Mouse (Mus musculus): ENCODE measurements around the gene Mob2. TPM values are rescaled to one million over a fixed set of nuclear protein-coding genes. Genes with fewer than 3 reads are reported as not detected.

Gene Mob2
- polyA plus RNA-seq (2012; rRNA removed): 49.3 and 50.7 TPM in 2 replicates

GRCm38 (mm10) chr7:142060931-142061565 is at the start of gene Mob2:
TSS of gene Mob2 (minus strand) at chr7:142061065.
- peak within 1 kb of the TSS; percentile 77 for H3K4me3 ChIP-seq (ENCODE audit: insufficient read depth, low read length)
- TF ChIP-seq POLR2A (IDR thresholded peaks at IDR 0.05; ENCODE audit: extremely low read depth, insufficient read depth, low read length) (peak; percentile 79), CTCF (IDR thresholded peaks at IDR 0.05; ENCODE audit: extremely low read depth, insufficient read depth, low read length) (no peak)
- peaks cover 12% of the 10 kb centered on the region for H3K4me1 ChIP-seq (ENCODE audit: control insufficient read depth, insufficient read depth, low read length)
- peak within 1 kb of the TSS; percentile 79 for H3K27ac ChIP-seq (ENCODE audit: insufficient read depth, low read length)

DNA sequence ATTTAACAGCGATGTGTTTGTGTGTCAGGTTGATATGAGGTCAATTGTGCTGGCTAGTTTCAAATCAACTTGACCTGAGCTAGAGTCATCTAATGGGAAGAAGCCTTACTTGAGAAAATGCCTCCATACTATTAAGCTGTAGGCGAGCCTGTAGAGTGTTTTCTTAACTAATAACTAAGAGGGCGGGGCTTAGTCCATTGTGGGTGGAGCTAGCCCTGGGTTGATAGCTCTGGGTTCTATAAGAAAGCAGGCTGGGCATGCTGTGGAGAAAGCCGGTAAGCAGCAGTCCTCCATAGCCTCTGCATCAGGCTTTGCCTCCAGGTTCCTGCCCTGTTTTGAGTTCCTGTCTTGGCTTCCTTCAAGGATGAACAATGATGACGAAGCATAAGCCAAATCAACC is 43.9 kb upstream of the Mob2 start:
- no peaks in the 10 kb centered on the region for H3K4me1 ChIP-seq (ENCODE audit: control insufficient read depth, insufficient read depth, low read length)
- no peak for TF ChIP-seq POLR2A (IDR thresholded peaks at IDR 0.05; ENCODE audit: extremely low read depth, insufficient read depth, low read length)
- no peak for TF ChIP-seq CTCF (IDR thresholded peaks at IDR 0.05; ENCODE audit: extremely low read depth, insufficient read depth, low read length)
- no peak overlapping the region for H3K27ac ChIP-seq (ENCODE audit: insufficient read depth, low read length)
- H3K4me3 ChIP-seq (ENCODE audit: insufficient read depth, low read length): no peak overlapping the region

DNA sequence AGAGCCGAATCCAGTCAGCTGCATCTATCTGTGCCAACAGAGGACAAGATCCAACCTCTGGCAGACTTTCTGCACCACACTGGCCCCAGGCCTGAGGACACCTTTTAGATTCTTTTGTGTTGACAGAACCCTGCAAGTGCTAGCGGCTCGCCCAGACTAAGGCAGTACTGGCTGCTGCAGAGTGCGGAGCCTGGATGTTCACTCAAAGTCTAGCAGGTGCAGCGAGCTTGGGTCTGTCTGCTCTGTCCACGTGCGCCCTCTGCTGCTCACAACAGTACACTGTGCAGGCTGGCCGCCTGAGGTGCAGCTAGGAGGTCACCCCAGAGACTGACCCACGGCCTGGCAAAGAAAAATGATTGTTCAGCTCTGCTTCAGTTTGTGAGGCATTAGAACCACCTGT is 36.9 kb upstream of the Mob2 start:
- Histone ChIP-seq H3K27ac (ENCODE audit: insufficient read depth, low read length) (no peak overlapping the region), H3K4me3 (ENCODE audit: insufficient read depth, low read length) (no peak overlapping the region), H3K4me1 (ENCODE audit: control insufficient read depth, insufficient read depth, low read length) (no peaks in the 10 kb centered on the region; the same call in 1 of the 2 replicates)
- TF ChIP-seq CTCF (IDR thresholded peaks at IDR 0.05; ENCODE audit: extremely low read depth, insufficient read depth, low read length) (peak; percentile 90), POLR2A (IDR thresholded peaks at IDR 0.05; ENCODE audit: extremely low read depth, insufficient read depth, low read length) (no peak)

- Histone ChIP-seq H3K27ac (ENCODE audit: insufficient read depth, low read length) (no peak overlapping the region), H3K4me1 (ENCODE audit: control insufficient read depth, insufficient read depth, low read length) (peaks cover 2% of the 10 kb centered on the region; the same call in 1 of the 2 replicates), H3K4me3 (ENCODE audit: insufficient read depth, low read length) (no peak overlapping the region)
- TF ChIP-seq POLR2A (IDR thresholded peaks at IDR 0.05; ENCODE audit: extremely low read depth, insufficient read depth, low read length): no peak
Measured at GRCm38 (mm10) chr7:142096701-142097100, 35.8 kb upstream of the Mob2 start.

DNA sequence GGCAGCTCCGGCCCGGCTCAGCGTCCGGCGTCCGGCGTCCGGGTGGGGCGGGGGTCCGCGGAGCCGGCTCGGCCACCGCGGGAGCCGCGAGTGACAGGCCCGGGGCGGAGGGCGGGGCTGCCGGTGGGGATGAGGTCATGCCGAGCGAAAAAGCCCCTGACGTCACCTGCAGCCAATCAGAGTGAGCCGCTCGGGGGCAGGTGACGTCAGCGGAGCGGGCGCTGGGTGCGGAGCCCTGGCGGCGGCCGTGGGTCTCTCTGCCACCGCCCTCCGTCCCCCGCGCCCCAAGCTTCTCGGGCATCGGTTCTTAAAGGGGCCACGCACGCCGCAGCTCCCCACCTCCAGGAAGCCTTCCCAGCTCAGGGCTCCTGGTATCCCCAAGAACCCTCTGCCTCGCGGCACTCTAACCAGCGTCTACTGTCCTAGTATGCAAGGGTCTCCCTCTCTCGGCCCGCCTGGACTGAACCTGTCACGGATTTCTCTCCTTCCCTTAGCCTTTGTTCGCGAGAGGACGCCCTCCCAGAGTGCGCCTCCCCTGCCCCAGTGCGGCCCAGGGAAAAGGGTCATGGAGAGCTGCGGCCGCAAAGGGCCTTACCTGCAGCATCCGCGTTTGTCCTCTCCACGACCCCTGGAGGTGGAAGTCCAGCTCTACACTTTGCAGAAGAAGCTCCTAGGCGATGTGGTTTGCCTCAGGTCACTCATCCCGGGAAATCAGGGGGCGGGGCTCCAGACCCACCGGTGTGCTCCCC is 34.5 kb upstream of the Mob2 start, which contains the start of gene Dusp8:
Gene Dusp8 (minus strand): TSS at position 661 of the 749 bp plus-strand sequence.
- H3K27ac ChIP-seq (ENCODE audit: insufficient read depth, low read length): peak within 1 kb of the TSS; percentile 100
- H3K4me1 ChIP-seq (ENCODE audit: control insufficient read depth, insufficient read depth, low read length): peaks cover 11% of the 10 kb centered on the region
- TF ChIP-seq CTCF (IDR thresholded peaks at IDR 0.05; ENCODE audit: extremely low read depth, insufficient read depth, low read length) (no peak), POLR2A (IDR thresholded peaks at IDR 0.05; ENCODE audit: extremely low read depth, insufficient read depth, low read length) (0 out of 2 replicates have a peak, but pooled peaks have one; percentile 5)
- peak within 1 kb of the TSS; percentile 80 for H3K4me3 ChIP-seq (ENCODE audit: insufficient read depth, low read length)

DNA sequence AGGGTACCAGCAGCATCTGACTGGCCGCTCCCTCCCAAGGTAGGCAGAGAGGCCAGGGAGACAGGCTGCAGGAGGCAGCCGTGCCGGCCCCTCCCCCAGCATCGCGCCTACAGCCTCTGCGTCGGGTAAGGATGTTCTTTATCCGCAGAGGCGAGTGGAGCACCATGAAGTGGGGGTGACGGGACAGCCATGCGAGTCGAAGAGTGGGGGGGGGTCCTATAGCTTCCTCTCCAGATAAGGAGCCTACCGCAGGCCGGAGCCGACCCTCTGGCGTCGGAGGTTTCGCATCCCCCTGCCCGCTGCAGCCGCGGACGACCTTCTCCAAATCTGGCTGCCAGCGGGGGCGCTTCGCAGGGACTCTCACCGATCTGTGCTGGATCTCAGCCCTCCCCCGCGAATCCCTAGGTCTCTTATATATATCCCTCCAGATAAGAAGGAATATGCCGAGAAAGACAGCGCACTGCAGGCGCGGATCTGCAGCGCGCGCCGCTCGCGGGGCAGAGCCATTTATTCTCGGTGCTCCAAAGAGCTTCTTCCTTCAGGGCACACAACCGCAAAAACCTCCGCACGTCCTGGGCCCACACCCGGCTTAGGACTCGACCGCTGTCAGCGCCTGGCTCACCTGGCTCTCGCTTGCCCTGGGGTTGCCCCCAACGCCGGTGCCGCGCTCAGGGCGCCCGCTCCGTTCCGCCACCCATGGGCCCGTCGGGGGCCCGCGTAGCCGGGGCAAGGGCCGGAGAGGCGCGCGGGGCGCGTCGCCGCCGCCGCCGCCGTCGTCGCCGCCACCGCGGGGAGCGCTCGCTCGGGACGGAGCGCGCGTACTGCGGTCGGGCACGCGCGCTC is 33.7 kb upstream of the Mob2 start:
- peaks cover 15% of the 10 kb centered on the region for H3K4me1 ChIP-seq (ENCODE audit: control insufficient read depth, insufficient read depth, low read length)
- peak; percentile 25; the same call in 1 of the 2 replicates for TF ChIP-seq POLR2A (IDR thresholded peaks at IDR 0.05; ENCODE audit: extremely low read depth, insufficient read depth, low read length)
- no peak for TF ChIP-seq CTCF (IDR thresholded peaks at IDR 0.05; ENCODE audit: extremely low read depth, insufficient read depth, low read length)

GRCm38 (mm10) chr7:142093696-142094240 is 32.9 kb upstream of the Mob2 start:
- Histone ChIP-seq H3K27ac (ENCODE audit: insufficient read depth, low read length) (peak overlapping the region; percentile 100), H3K4me1 (ENCODE audit: control insufficient read depth, insufficient read depth, low read length) (peaks cover 15% of the 10 kb centered on the region), H3K4me3 (ENCODE audit: insufficient read depth, low read length) (peak overlapping the region; percentile 80)
- TF ChIP-seq CTCF (IDR thresholded peaks at IDR 0.05; ENCODE audit: extremely low read depth, insufficient read depth, low read length): no peak
- no peak for TF ChIP-seq POLR2A (IDR thresholded peaks at IDR 0.05; ENCODE audit: extremely low read depth, insufficient read depth, low read length)

More for the DNA sequence above, 33.7 kb upstream of the Mob2 start:
- H3K4me3 ChIP-seq (ENCODE audit: insufficient read depth, low read length): peak overlapping the region; percentile 80
- H3K27ac ChIP-seq (ENCODE audit: insufficient read depth, low read length): peak overlapping the region; percentile 100

GRCm38 (mm10) chr7:142092991-142093390 is 32.1 kb upstream of the Mob2 start:
- H3K27ac ChIP-seq (ENCODE audit: insufficient read depth, low read length): no peak overlapping the region
- TF ChIP-seq POLR2A (IDR thresholded peaks at IDR 0.05; ENCODE audit: extremely low read depth, insufficient read depth, low read length): 0 out of 2 replicates have a peak, but pooled peaks have one; percentile 21
- TF ChIP-seq CTCF (IDR thresholded peaks at IDR 0.05; ENCODE audit: extremely low read depth, insufficient read depth, low read length): no peak
- H3K4me3 ChIP-seq (ENCODE audit: insufficient read depth, low read length): peak overlapping the region; percentile 80
- peaks cover 15% of the 10 kb centered on the region for H3K4me1 ChIP-seq (ENCODE audit: control insufficient read depth, insufficient read depth, low read length)

GRCm38 (mm10) chr7:142091848-142092247 is 31.0 kb upstream of the Mob2 start:
- H3K4me1 ChIP-seq (ENCODE audit: control insufficient read depth, insufficient read depth, low read length): peaks cover 15% of the 10 kb centered on the region
- H3K27ac ChIP-seq (ENCODE audit: insufficient read depth, low read length): no peak overlapping the region
- H3K4me3 ChIP-seq (ENCODE audit: insufficient read depth, low read length): peak overlapping the region; percentile 80
- TF ChIP-seq CTCF (IDR thresholded peaks at IDR 0.05; ENCODE audit: extremely low read depth, insufficient read depth, low read length): no peak
- peak; percentile 37; the same call in 1 of the 2 replicates for TF ChIP-seq POLR2A (IDR thresholded peaks at IDR 0.05; ENCODE audit: extremely low read depth, insufficient read depth, low read length)
